Mouse (Mus musculus) forebrain, embryonic 11.5 days (tissue): ENCODE data around the gene Gabra1. TPM values are rescaled to one million over a fixed set of nuclear protein-coding genes. Genes with fewer than 3 reads are reported as not detected.

Experiments
- ATAC-seq: fragments of 200-750 bp; cut with Nextera tagmentation; replicated peaks from 2 replicates; pipeline ENCODE4 v1.8.0; 2017; ENCODE audit warnings: moderate TSS enrichment; ENCODE audit not compliant: low FRiP score
- DNase-seq: peaks from one replicate; pipeline ENCODE4 v3.0.0-alpha.2; 2017; ENCODE audit warnings: low spot score
- H3K27ac ChIP-seq: fragments of 300-500 bp; sonication (generic); 2 replicates; pipeline ENCODE4 v1.5.1; 2014; ENCODE audit warnings: low read depth, low read length
- H3K27me3 ChIP-seq: fragments of 300-500 bp; sonication (generic); 2 replicates; pipeline ENCODE4 v1.6.1; 2014; ENCODE audit warnings: mild to moderate bottlenecking, low read length, mixed read lengths; ENCODE audit not compliant: control insufficient read depth, insufficient read depth
- H3K36me3 ChIP-seq: fragments of 300-500 bp; sonication (generic); 2 replicates; pipeline ENCODE4 v1.6.1; 2014; ENCODE audit warnings: mild to moderate bottlenecking, low read length, moderate library complexity, mixed read lengths; ENCODE audit not compliant: control insufficient read depth, insufficient read depth
- H3K4me1 ChIP-seq: fragments of 300-500 bp; sonication (generic); replicated peaks from 2 replicates; pipeline ENCODE4 v1.6.1; 2014; ENCODE audit warnings: low read length, mixed read lengths; ENCODE audit not compliant: control insufficient read depth, insufficient read depth
- H3K4me2 ChIP-seq: fragments of 300-500 bp; sonication (generic); 2 replicates; pipeline ENCODE4 v1.6.1; 2014; ENCODE audit warnings: low read depth, mild to moderate bottlenecking, low read length, moderate library complexity, mixed read lengths; ENCODE audit not compliant: severe bottlenecking
- H3K4me3 ChIP-seq: fragments of 300-500 bp; sonication (generic); 2 replicates; pipeline ENCODE4 v1.5.1; 2014; ENCODE audit warnings: low read depth, low read length
- H3K9ac ChIP-seq: fragments of 300-500 bp; sonication (generic); 2 replicates; pipeline ENCODE4 v1.6.1; 2014; ENCODE audit warnings: low read length
- H3K9me3 ChIP-seq: fragments of 300-500 bp; sonication (generic); 2 replicates; pipeline ENCODE4 v1.6.1; 2016; ENCODE audit warnings: low read length, mixed read lengths; ENCODE audit not compliant: control insufficient read depth
- WGBS: fragments of 180-500 bp; shearing (Covaris S2); extraction: QIAGEN DNeasy Blood & Tissue Kit; methylation state at CpG from one replicate; pipeline ENCODE4 v1.1.7; 2014; 5-methylcytosine and 5-hydroxymethylcytosine counted together
- polyA plus RNA-seq: library from polyadenylated mRNA; unstranded; fragments of >200 nt; fragmentation: Nextera tagmentation; extraction: Ambion mirVana; gene quantifications from 2 replicates; pipeline ENCODE4 v1.2.1, GENCODE M21; 2014

Gabra1 gene
- polyA plus RNA-seq: 1.2 and 1.7 TPM in 2 replicates

- H3K4me1 ChIP-seq: peaks cover 3% of the 10 kb centered on the region
- H3K27me3 ChIP-seq: peaks cover 5% of the 10 kb centered on the region; the same call in 1 of the 2 replicates
- H3K36me3 ChIP-seq: no peaks in the 10 kb centered on the region
- peak within 1 kb of the TSS; percentile 48 for H3K4me3 ChIP-seq
- WGBS: 2% methylated on average over 13 of the region's 13 CpGs
- no peaks in the 10 kb centered on the region for H3K9me3 ChIP-seq
- H3K27ac ChIP-seq: no peak within 1 kb of the TSS
- DNase-seq (peak; percentile 61), ATAC-seq (peak; percentile 78)
- H3K4me2 ChIP-seq: peak within 1 kb of the TSS; percentile 85
- H3K9ac ChIP-seq: peak within 1 kb of the TSS; percentile 74
Observed at GRCm38 (mm10) chr11:42182825-42183152, at the start of gene Gabra1. Gene Gabra1 (minus strand): TSS chr11:42182930.

DNA sequence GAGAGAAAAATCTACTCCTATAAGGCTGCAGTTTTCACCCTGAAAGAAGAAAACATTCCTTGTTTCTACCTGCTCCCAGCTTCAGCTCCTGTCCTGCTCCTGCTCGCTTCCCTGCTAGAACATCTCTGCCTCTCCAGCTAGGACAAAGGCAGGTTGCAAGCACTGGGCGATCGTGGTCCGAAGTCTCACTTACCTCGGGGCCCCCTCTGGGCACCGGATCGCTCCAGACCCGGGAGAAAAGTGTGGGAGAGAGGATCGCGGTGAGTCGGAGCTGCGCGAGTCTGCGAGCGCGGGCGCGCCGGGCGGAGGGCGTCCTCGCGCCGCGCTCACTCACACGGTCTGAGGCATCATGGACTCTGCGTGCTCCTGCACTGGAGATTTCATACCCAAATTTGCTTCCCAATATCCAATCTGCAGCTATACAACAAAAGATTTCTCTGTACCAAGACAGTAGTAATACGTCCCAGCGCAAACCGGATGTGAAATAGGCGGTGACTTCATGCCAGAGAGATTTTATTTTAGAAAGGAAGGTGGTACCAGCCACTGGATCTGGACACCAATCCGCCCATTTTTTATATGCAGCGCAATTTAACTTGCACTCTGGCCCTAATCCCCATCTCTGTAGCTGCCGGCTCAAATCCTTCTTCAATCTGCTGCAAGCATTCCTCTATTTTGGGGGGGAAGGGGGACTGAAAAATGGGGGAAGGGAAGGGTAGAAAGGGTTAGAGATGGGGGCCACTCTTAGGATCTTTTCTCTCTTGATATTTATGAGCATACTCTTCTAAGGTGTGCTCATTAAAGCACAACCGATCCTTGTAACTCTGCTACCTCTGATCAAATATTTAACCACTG, 531 bp downstream of the Gabra1 start:
- H3K27me3 ChIP-seq: peaks cover 5% of the 10 kb centered on the region; the same call in 1 of the 2 replicates
- no peaks in the 10 kb centered on the region for H3K36me3 ChIP-seq
- H3K4me3 ChIP-seq: peak overlapping the region; percentile 48
- ATAC-seq (peak; percentile 89), DNase-seq (peak; percentile 76)
- H3K4me1 ChIP-seq: peaks cover 3% of the 10 kb centered on the region
- H3K9ac ChIP-seq: peak overlapping the region; percentile 74
- H3K27ac ChIP-seq: no peak overlapping the region
- no peaks in the 10 kb centered on the region for H3K9me3 ChIP-seq
- under 1% methylated on average over 35 of the region's 35 CpGs for WGBS
- peak overlapping the region; percentile 85 for H3K4me2 ChIP-seq

DNA sequence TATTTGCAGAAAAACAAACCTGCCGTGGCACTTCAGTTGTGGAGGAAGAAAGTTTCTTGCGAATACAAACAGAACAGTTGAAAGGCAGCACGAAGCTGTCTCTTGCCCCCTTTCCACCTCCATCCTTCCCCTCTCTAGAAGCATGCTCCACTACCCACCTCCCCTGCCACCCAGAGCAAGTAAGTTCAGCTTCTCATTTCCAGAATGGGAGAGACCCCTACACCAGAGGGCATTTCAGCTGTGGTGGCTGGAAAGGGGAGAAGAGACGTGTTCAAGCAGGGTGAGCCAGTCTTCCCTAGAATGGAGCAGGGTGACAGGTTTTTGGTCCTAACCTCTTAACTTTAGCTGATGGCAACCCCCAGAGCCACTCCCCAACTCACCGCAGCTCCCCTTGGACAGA, 1.3 kb downstream of the Gabra1 start:
- DNase-seq (peak; percentile 50), ATAC-seq (0 out of 2 replicates have a peak, but pooled peaks have one; percentile 24)
- peaks cover 3% of the 10 kb centered on the region for H3K4me1 ChIP-seq
- H3K4me2 ChIP-seq: peak overlapping the region; percentile 85
- H3K9me3 ChIP-seq: no peaks in the 10 kb centered on the region
- H3K4me3 ChIP-seq: peak overlapping the region; percentile 48; the same call in 1 of the 2 replicates
- H3K27me3 ChIP-seq: peaks cover 5% of the 10 kb centered on the region; the same call in 1 of the 2 replicates
- H3K36me3 ChIP-seq: no peaks in the 10 kb centered on the region
- WGBS: 30% methylated on average over 5 of the region's 5 CpGs
- no peak overlapping the region for H3K27ac ChIP-seq
- H3K9ac ChIP-seq: no peak overlapping the region

DNA sequence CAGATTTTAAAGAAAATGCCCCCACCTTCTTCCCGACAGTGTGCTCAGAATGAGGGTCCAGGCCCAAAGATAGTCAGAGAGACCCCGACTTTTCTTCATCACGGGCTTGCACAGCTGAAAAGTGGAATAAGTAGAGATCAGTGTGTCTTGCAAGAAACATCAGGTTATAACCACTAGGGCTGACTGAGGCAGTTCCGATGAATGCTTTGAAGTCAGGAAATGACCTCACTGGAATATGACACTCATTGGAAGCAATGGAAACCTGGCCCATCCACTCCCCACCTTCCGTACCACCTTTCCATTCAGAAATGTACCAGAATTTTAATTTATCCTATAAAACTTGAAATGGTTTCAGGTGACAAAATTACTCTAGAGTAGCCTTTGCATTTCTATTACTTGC, 3.2 kb downstream of the Gabra1 start:
- Histone ChIP-seq H3K9ac (no peak overlapping the region), H3K4me1 (peaks cover 3% of the 10 kb centered on the region), H3K27ac (no peak overlapping the region), H3K36me3 (no peaks in the 10 kb centered on the region), H3K4me2 (no peak overlapping the region), H3K4me3 (no peak overlapping the region), H3K9me3 (no peaks in the 10 kb centered on the region), H3K27me3 (peaks cover 5% of the 10 kb centered on the region; the same call in 1 of the 2 replicates)
- DNase-seq: no peak
- 83% methylated on average over 5 of the region's 5 CpGs for WGBS
- no peak for ATAC-seq

- ATAC-seq (no peak), DNase-seq (no peak)
- Histone ChIP-seq H3K27ac (no peak overlapping the region), H3K4me2 (no peak overlapping the region), H3K4me3 (no peak overlapping the region), H3K9ac (no peak overlapping the region), H3K36me3 (no peaks in the 10 kb centered on the region), H3K27me3 (peaks cover 5% of the 10 kb centered on the region; the same call in 1 of the 2 replicates), H3K9me3 (no peaks in the 10 kb centered on the region), H3K4me1 (peaks cover 3% of the 10 kb centered on the region)
- WGBS: 94% methylated on average over 2 of the region's 2 CpGs
Observed at GRCm38 (mm10) chr11:42178296-42178695, 4.4 kb downstream of the Gabra1 start.

DNA sequence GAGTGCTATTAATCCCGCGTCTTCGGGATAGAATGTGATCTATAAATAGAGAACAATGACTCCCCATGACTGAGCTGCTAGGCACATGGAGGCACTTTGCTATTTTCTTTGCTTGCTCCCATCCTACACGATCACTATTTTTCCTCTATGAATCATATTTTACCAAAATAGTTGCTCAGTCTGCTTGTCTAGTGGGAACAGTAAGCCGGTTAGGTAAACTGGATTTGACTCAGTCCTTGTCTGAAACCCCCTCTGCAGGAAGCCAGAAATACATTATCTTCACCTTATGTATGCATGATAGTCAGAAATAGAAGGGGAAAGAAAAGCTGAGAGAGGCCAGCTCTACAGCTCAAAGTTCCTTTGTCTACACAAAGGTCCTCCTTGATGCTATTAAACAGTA, 31.3 kb downstream of the Gabra1 start:
- Histone ChIP-seq H3K4me2 (no peak overlapping the region), H3K27me3 (no peaks in the 10 kb centered on the region), H3K4me1 (no peaks in the 10 kb centered on the region), H3K36me3 (no peaks in the 10 kb centered on the region), H3K4me3 (no peak overlapping the region), H3K9ac (no peak overlapping the region), H3K27ac (no peak overlapping the region), H3K9me3 (no peaks in the 10 kb centered on the region)
- WGBS: 90% methylated on average over 5 of the region's 5 CpGs
- ATAC-seq: no peak
- no peak for DNase-seq

GRCm38 (mm10) chr11:42116931-42117330, 65.8 kb downstream of the Gabra1 start:
- WGBS: 97% methylated on average over 1 of the region's 1 CpGs
- Histone ChIP-seq H3K9me3 (no peaks in the 10 kb centered on the region), H3K4me2 (no peak overlapping the region), H3K36me3 (no peaks in the 10 kb centered on the region), H3K4me3 (no peak overlapping the region), H3K27ac (no peak overlapping the region), H3K4me1 (no peaks in the 10 kb centered on the region), H3K9ac (no peak overlapping the region), H3K27me3 (no peaks in the 10 kb centered on the region)
- ATAC-seq: no peak
- DNase-seq: no peak

GRCm38 (mm10) chr11:42110051-42110450, 72.7 kb downstream of the Gabra1 start:
- ATAC-seq (no peak), DNase-seq (no peak)
- Histone ChIP-seq H3K36me3 (no peaks in the 10 kb centered on the region), H3K27ac (no peak overlapping the region), H3K4me1 (no peaks in the 10 kb centered on the region), H3K4me2 (no peak overlapping the region), H3K4me3 (no peak overlapping the region), H3K9me3 (no peaks in the 10 kb centered on the region), H3K9ac (no peak overlapping the region), H3K27me3 (no peaks in the 10 kb centered on the region)
- 64% methylated on average over 1 of the region's 1 CpGs for WGBS

GRCm38 (mm10) chr11:42109627-42110026, 73.1 kb downstream of the Gabra1 start:
- Histone ChIP-seq H3K4me3 (no peak overlapping the region), H3K36me3 (no peaks in the 10 kb centered on the region), H3K27me3 (no peaks in the 10 kb centered on the region), H3K27ac (no peak overlapping the region), H3K4me2 (no peak overlapping the region), H3K9me3 (no peaks in the 10 kb centered on the region), H3K9ac (no peak overlapping the region), H3K4me1 (no peaks in the 10 kb centered on the region)
- ATAC-seq (no peak), DNase-seq (no peak)
